Mouse (Mus musculus) megakaryocyte, embryonic 14.5 days (primary cell): ENCODE results near the gene Rgs9.

Source experiments
- FLI1 ChIP-seq: IDR thresholded peaks from 2 replicates; pipeline ENCODE4 v1.6.1; 2012; ENCODE audit warnings: low read length, inconsistent platforms, mixed read lengths
- GATA1 ChIP-seq: IDR thresholded peaks from 3 replicates; pipeline ENCODE4 v1.6.1; 2012; ENCODE audit warnings: mixed read lengths, low read length, inconsistent platforms, borderline replicate concordance

GRCm38 (mm10) chr11:109319946-109320345 lies 22.0 kb upstream of the Rgs9 start:
- no peak for TF ChIP-seq GATA1
- TF ChIP-seq FLI1: no peak
